Mouse (Mus musculus) MEL (cell line): Measurements from ENCODE around the gene Synj1. TPM values are rescaled to one million over a fixed set of nuclear protein-coding genes. Genes with fewer than 3 reads are reported as not detected.
A peak's percentile ranks its signal among the peaks of the same experiment; 100 is the strongest.

Experiments used
- DNase-seq: peaks from one replicate; pipeline ENCODE4 v3.0.0; 2011; ENCODE audit warnings: low read depth, low spot score
- H3K27ac ChIP-seq: 2 replicates; pipeline ENCODE4 v1.5.1; 2012; ENCODE audit warnings: low read depth, mild to moderate bottlenecking, control low read depth, low read length, moderate library complexity; ENCODE audit not compliant: control insufficient read depth
- H3K27me3 ChIP-seq, 2 experiments: fragments of 150-350 bp in 1 of 2; sonication (generic) in 1 of 2; 2 replicates each; pipeline ENCODE4 v1.6.1; 2012; ENCODE audit warnings: low read length in 2 of 2, mild to moderate bottlenecking in 2 of 2, improper control_type of control experiment in 1 of 2, moderate library complexity in 1 of 2; ENCODE audit not compliant: insufficient read depth in 2 of 2, control insufficient read depth in 1 of 2
- H3K36me3 ChIP-seq, 2 experiments: 2 replicates each; pipeline ENCODE4 v1.6.1; 2012 to 2014; ENCODE audit warnings: low read length in 2 of 2, improper control_type of control experiment in 1 of 2, inconsistent platforms in 1 of 2, mild to moderate bottlenecking in 1 of 2; ENCODE audit not compliant: insufficient read depth in 2 of 2, control insufficient read depth in 1 of 2
- H3K4me1 ChIP-seq, 2 experiments: fragments of 150-350 bp in 1 of 2; sonication (generic) in 1 of 2; 2 replicates each; pipeline ENCODE4 v1.6.1; 2012; ENCODE audit warnings: low read length in 2 of 2, improper control_type of control experiment in 1 of 2, mild to moderate bottlenecking in 1 of 2; ENCODE audit not compliant: insufficient read depth in 2 of 2, control insufficient read depth in 1 of 2
- H3K4me3 ChIP-seq, 2 experiments: fragments of 150-350 bp in 1 of 2; sonication (generic) in 1 of 2; 2 replicates each; pipeline ENCODE4 v1.5.1; 2012; ENCODE audit warnings: low read depth in 2 of 2, low read length in 2 of 2, mild to moderate bottlenecking in 2 of 2, moderate library complexity in 2 of 2, control low read depth in 1 of 2, improper control_type of control experiment in 1 of 2; ENCODE audit not compliant: control insufficient read depth in 1 of 2, insufficient read depth in 1 of 2
- H3K79me2 ChIP-seq: 2 replicates; pipeline ENCODE4 v1.6.1; 2012; ENCODE audit warnings: mild to moderate bottlenecking, low read length, moderate library complexity; ENCODE audit not compliant: control insufficient read depth, poor library complexity, insufficient read depth
- H3K9ac ChIP-seq: 2 replicates; pipeline ENCODE4 v1.6.1; 2012; ENCODE audit warnings: low read depth, mild to moderate bottlenecking, control low read depth, low read length, moderate library complexity; ENCODE audit not compliant: control insufficient read depth, poor library complexity, severe bottlenecking
- H3K9me3 ChIP-seq: fragments of 150-350 bp; sonication (generic); replicated peaks from 2 replicates; pipeline ENCODE4 v1.6.1; 2012; ENCODE audit warnings: mild to moderate bottlenecking, low read length, improper control_type of control experiment, moderate library complexity; ENCODE audit not compliant: insufficient read depth
- BHLHE40 ChIP-seq: IDR thresholded peaks from 2 replicates; pipeline ENCODE4 v1.6.1; 2012; ENCODE audit warnings: low read depth, mild to moderate bottlenecking, inconsistent platforms, low read length, improper control_type of control experiment, borderline replicate concordance
- CHD1 ChIP-seq: IDR thresholded peaks from 2 replicates; pipeline ENCODE4 v1.6.1; 2012; ENCODE audit warnings: low read depth, mild to moderate bottlenecking, inconsistent platforms, low read length, improper control_type of control experiment
- CHD2 ChIP-seq: IDR thresholded peaks from 2 replicates; pipeline ENCODE4 v1.6.1; 2011; ENCODE audit warnings: low read length, improper control_type of control experiment
- CTCF ChIP-seq, 3 experiments: IDR thresholded peaks in 2 of 3; conservative IDR thresholded peaks in 1 of 3; 2 replicates each; pipeline ENCODE4 v1.5.1; 2011 to 2012; ENCODE audit warnings: low read length in 3 of 3, low read depth in 2 of 3, mild to moderate bottlenecking in 2 of 3, improper control_type of control experiment in 1 of 3, inconsistent platforms in 1 of 3, mixed read lengths in 1 of 3, moderate library complexity in 1 of 3; ENCODE audit not compliant: control insufficient read depth in 1 of 3, insufficient read depth in 1 of 3, poor library complexity in 1 of 3, severe bottlenecking in 1 of 3
- EP300 ChIP-seq, 2 experiments: IDR thresholded peaks; 2 replicates each; pipeline ENCODE4 v1.6.1; 2011; ENCODE audit warnings: improper control_type of control experiment in 2 of 2, low read length in 2 of 2, low read depth in 1 of 2, mild to moderate bottlenecking in 1 of 2
- ETS1 ChIP-seq: IDR thresholded peaks from 2 replicates; pipeline ENCODE4 v1.6.1; 2012; ENCODE audit warnings: low read depth, mild to moderate bottlenecking, inconsistent platforms, low read length, improper control_type of control experiment, moderate library complexity
- GABPA ChIP-seq: IDR thresholded peaks from 2 replicates; pipeline ENCODE4 v1.6.1; 2012; ENCODE audit warnings: low read depth, mild to moderate bottlenecking, inconsistent platforms, low read length, improper control_type of control experiment, moderate library complexity
- GATA1 ChIP-seq: IDR thresholded peaks from 2 replicates; pipeline ENCODE4 v1.6.1; 2011; ENCODE audit warnings: low read depth, low read length, improper control_type of control experiment
- HCFC1 ChIP-seq: IDR thresholded peaks from 2 replicates; pipeline ENCODE4 v1.6.1; 2012; ENCODE audit warnings: low read depth, mild to moderate bottlenecking, inconsistent platforms, low read length, improper control_type of control experiment, moderate library complexity
- JUND ChIP-seq: IDR thresholded peaks from 2 replicates; pipeline ENCODE4 v1.6.1; 2011; ENCODE audit warnings: low read depth, mild to moderate bottlenecking, improper control_type of control experiment, low read length
- KAT2A ChIP-seq: conservative IDR thresholded peaks from 2 replicates; pipeline ENCODE4 v1.6.1; 2012; ENCODE audit warnings: low read depth, low read length, improper control_type of control experiment, inconsistent platforms
- MAFK ChIP-seq: IDR thresholded peaks from 2 replicates; pipeline ENCODE4 v1.6.1; 2011; ENCODE audit warnings: low read depth, mild to moderate bottlenecking, low read length, improper control_type of control experiment, borderline replicate concordance
- MAZ ChIP-seq: IDR thresholded peaks from 2 replicates; pipeline ENCODE4 v1.6.1; 2012; ENCODE audit warnings: low read depth, mild to moderate bottlenecking, inconsistent platforms, low read length, improper control_type of control experiment
- MEF2A ChIP-seq: IDR thresholded peaks from 2 replicates; pipeline ENCODE4 v1.6.1; 2014; ENCODE audit warnings: low read depth, mild to moderate bottlenecking, inconsistent platforms, low read length, improper control_type of control experiment; ENCODE audit not compliant: poor library complexity, insufficient replicate concordance, severe bottlenecking; ENCODE audit errors: extremely low read depth
- MXI1 ChIP-seq: IDR thresholded peaks from 2 replicates; pipeline ENCODE4 v1.6.1; 2011; ENCODE audit warnings: mild to moderate bottlenecking, low read depth, low read length, improper control_type of control experiment
- MYB ChIP-seq: IDR thresholded peaks from 2 replicates; pipeline ENCODE4 v1.6.1; 2011; ENCODE audit warnings: mild to moderate bottlenecking, low read depth, low read length, improper control_type of control experiment
- MYC ChIP-seq: IDR thresholded peaks from 2 replicates; pipeline ENCODE4 v1.6.1; 2011; ENCODE audit warnings: low read depth, mild to moderate bottlenecking, low read length, improper control_type of control experiment, moderate library complexity
- NELFE ChIP-seq: IDR thresholded peaks from 2 replicates; pipeline ENCODE4 v1.6.1; 2011; ENCODE audit warnings: low read depth, low read length, improper control_type of control experiment
- NRF1 ChIP-seq: IDR thresholded peaks from 2 replicates; pipeline ENCODE4 v1.6.1; 2014; ENCODE audit warnings: low read depth, mild to moderate bottlenecking, inconsistent platforms, low read length, improper control_type of control experiment, moderate library complexity; ENCODE audit not compliant: poor library complexity, insufficient read depth, severe bottlenecking
- POLR2A ChIP-seq, 2 experiments: IDR thresholded peaks; 2 replicates each; pipeline ENCODE4 v1.6.1; 2011 to 2012; ENCODE audit warnings: low read length in 2 of 2, mild to moderate bottlenecking in 2 of 2, control low read depth in 1 of 2, improper control_type of control experiment in 1 of 2, low read depth in 1 of 2, moderate library complexity in 1 of 2; ENCODE audit not compliant: control insufficient read depth in 1 of 2, insufficient read depth in 1 of 2, poor library complexity in 1 of 2
- POLR2AphosphoS2 ChIP-seq: IDR thresholded peaks from 2 replicates; pipeline ENCODE4 v1.6.1; 2011; ENCODE audit warnings: low read length, improper control_type of control experiment
- POLR2AphosphoS5 ChIP-seq: IDR thresholded peaks from 2 replicates; pipeline ENCODE4 v1.6.1; 2012; ENCODE audit warnings: low read depth, borderline replicate concordance, mild to moderate bottlenecking, inconsistent platforms, low read length, moderate library complexity, mixed read lengths
- RCOR1 ChIP-seq: IDR thresholded peaks from 2 replicates; pipeline ENCODE4 v1.6.1; 2012; ENCODE audit warnings: low read depth, mild to moderate bottlenecking, inconsistent platforms, low read length, improper control_type of control experiment
- SMC3 ChIP-seq: IDR thresholded peaks from 2 replicates; pipeline ENCODE4 v1.6.1; 2011; ENCODE audit warnings: low read depth, low read length, improper control_type of control experiment
- TAL1 ChIP-seq: IDR thresholded peaks from 2 replicates; pipeline ENCODE4 v1.6.1; 2012; ENCODE audit warnings: mild to moderate bottlenecking, inconsistent platforms, low read length, moderate library complexity, mixed read lengths
- TBP ChIP-seq: IDR thresholded peaks from 2 replicates; pipeline ENCODE4 v1.8.0; 2011; ENCODE audit warnings: low read depth, low read length, improper control_type of control experiment
- TCF12 ChIP-seq: IDR thresholded peaks from 2 replicates; pipeline ENCODE4 v1.6.1; 2014; ENCODE audit warnings: low read depth, mild to moderate bottlenecking, inconsistent platforms, low read length, improper control_type of control experiment, moderate library complexity
- UBTF ChIP-seq: IDR thresholded peaks from 2 replicates; pipeline ENCODE4 v1.6.1; 2012; ENCODE audit warnings: low read depth, mild to moderate bottlenecking, inconsistent platforms, low read length, improper control_type of control experiment, moderate library complexity, borderline replicate concordance; ENCODE audit not compliant: insufficient read depth
- USF1 ChIP-seq: IDR thresholded peaks from 2 replicates; pipeline ENCODE4 v1.6.1; 2014; ENCODE audit warnings: low read depth, mild to moderate bottlenecking, inconsistent platforms, low read length, improper control_type of control experiment, moderate library complexity
- ZKSCAN1 ChIP-seq: IDR thresholded peaks from 2 replicates; pipeline ENCODE4 v1.6.1; 2012; ENCODE audit warnings: low read depth, mild to moderate bottlenecking, inconsistent platforms, low read length, improper control_type of control experiment, moderate library complexity
- ZMIZ1 ChIP-seq: IDR thresholded peaks from 2 replicates; pipeline ENCODE4 v1.6.1; 2012; ENCODE audit warnings: low read depth, mild to moderate bottlenecking, inconsistent platforms, low read length, improper control_type of control experiment, moderate library complexity
- ZNF384 ChIP-seq: IDR thresholded peaks from 2 replicates; pipeline ENCODE4 v1.6.1; 2012; ENCODE audit warnings: low read depth, mild to moderate bottlenecking, inconsistent platforms, low read length, improper control_type of control experiment
- polyA plus RNA-seq, 2 experiments: library from polyadenylated mRNA; stranded (reverse) in 1 of 2; unstranded in 1 of 2; fragments of >175 nt in 1 of 2; fragments of >200 nt in 1 of 2; gene quantifications; 2 replicates each; pipeline versions ENCODE4 v1.2.1 to v1.2.4; 2012; ENCODE audit warnings: low replicate concordance in 2 of 2, low read depth in 1 of 2; ENCODE audit not compliant: insufficient read length in 2 of 2, insufficient read depth in 1 of 2, missing spikeins in 1 of 2
- total RNA-seq: library from RNA; depleted of rRNA; stranded (reverse); fragments of 300-350 nt; gene quantifications from 2 replicates; pipeline ENCODE4 v1.2.3, GENCODE M21; 2012

Synj1 gene
- total and polyA plus RNA-seq, 3 experiments, result 5.0 to 34.5 TPM; not detected in 1

- Histone ChIP-seq H3K4me3 (peak overlapping the region in 1 of 2 experiments; percentile 1; a peak in 1 of 4 replicates), H3K79me2 (no peaks in the 10 kb centered on the region), H3K9me3 (no peaks in the 10 kb centered on the region), H3K27ac (no peak overlapping the region), H3K4me1 (peaks cover 3 to 18% of the 10 kb centered on the region in 2 experiments), H3K9ac (peak overlapping the region; percentile 4; the same call in 1 of the 2 replicates), H3K27me3 (no peaks in the 10 kb centered on the region), H3K36me3 (peaks cover 0 to 3% of the 10 kb centered on the region in 2 experiments; a peak in 2 of 4 replicates)
- TF ChIP-seq POLR2AphosphoS5, result no peak
- no peak for TF ChIP-seq CHD2
- no peak for TF ChIP-seq NRF1
- TF ChIP-seq TAL1, result peak; percentile 11; the same call in 1 of the 2 replicates
- TF ChIP-seq BHLHE40, result no peak
- no peak for TF ChIP-seq CTCF (IDR thresholded peaks at IDR 0.05 in 2 of 3, conservative IDR thresholded peaks at IDR 0.05 in 1 of 3; ENCODE audit: control insufficient read depth in 1 of 3, insufficient read depth in 1 of 3, low read depth in 2 of 3, low read length in 3 of 3, poor library complexity in 1 of 3, severe bottlenecking in 1 of 3)
- no peak for TF ChIP-seq ZNF384
- no peak for TF ChIP-seq TBP
- TF ChIP-seq TCF12, result 0 out of 2 replicates have a peak, but pooled peaks have one; percentile 26
- no peak for TF ChIP-seq MEF2A
- no peak for TF ChIP-seq HCFC1
- TF ChIP-seq MYB, result no peak
- no peak for TF ChIP-seq ZKSCAN1
- TF ChIP-seq EP300 (IDR thresholded peaks at IDR 0.05; ENCODE audit: low read depth in 1 of 2, low read length in 2 of 2), result 0 out of 4 replicates have a peak, but pooled peaks of 1 of the 2 experiments have one; percentile 10
- TF ChIP-seq MAZ, result no peak
- TF ChIP-seq NELFE, result no peak
- no peak for TF ChIP-seq MYC
- no peak for TF ChIP-seq CHD1
- no peak for TF ChIP-seq JUND
- TF ChIP-seq POLR2A (IDR thresholded peaks at IDR 0.05; ENCODE audit: control insufficient read depth in 1 of 2, insufficient read depth in 1 of 2, low read depth in 1 of 2, low read length in 2 of 2, poor library complexity in 1 of 2), result no peak
- no peak for TF ChIP-seq ZMIZ1
- TF ChIP-seq RCOR1, result no peak
- TF ChIP-seq UBTF, result no peak
- TF ChIP-seq USF1, result no peak
- no peak for TF ChIP-seq MXI1
- TF ChIP-seq POLR2AphosphoS2, result no peak
- no peak for TF ChIP-seq MAFK
- TF ChIP-seq GABPA, result no peak
- TF ChIP-seq KAT2A, result no peak
- TF ChIP-seq GATA1, result peak; percentile 46; the same call in 1 of the 2 replicates
- TF ChIP-seq ETS1, result peak; percentile 51; the same call in 1 of the 2 replicates
- no peak for TF ChIP-seq SMC3
- peak; percentile 63 for DNase-seq
Measured at GRCm38 (mm10) chr16:91056043-91056821, 45.1 kb upstream of the Synj1 start.
